Mouse (Mus musculus) subcutaneous adipose tissue, adult 2 months (tissue): Measurements from ENCODE around the gene Ocm. TPM values are rescaled to one million over a fixed set of nuclear protein-coding genes. Genes with fewer than 3 reads are reported as not detected.

Experiments
- polyA plus RNA-seq: library from polyadenylated mRNA; depleted of rRNA; stranded (reverse); fragments of >200 nt; gene quantifications from 2 replicates; pipeline ENCODE4 v1.2.3, GENCODE M21; 2012; ENCODE audit warnings: low replicate concordance; rRNA removed

Ocm gene
- polyA plus RNA-seq: not detected in 2 replicates

DNA sequence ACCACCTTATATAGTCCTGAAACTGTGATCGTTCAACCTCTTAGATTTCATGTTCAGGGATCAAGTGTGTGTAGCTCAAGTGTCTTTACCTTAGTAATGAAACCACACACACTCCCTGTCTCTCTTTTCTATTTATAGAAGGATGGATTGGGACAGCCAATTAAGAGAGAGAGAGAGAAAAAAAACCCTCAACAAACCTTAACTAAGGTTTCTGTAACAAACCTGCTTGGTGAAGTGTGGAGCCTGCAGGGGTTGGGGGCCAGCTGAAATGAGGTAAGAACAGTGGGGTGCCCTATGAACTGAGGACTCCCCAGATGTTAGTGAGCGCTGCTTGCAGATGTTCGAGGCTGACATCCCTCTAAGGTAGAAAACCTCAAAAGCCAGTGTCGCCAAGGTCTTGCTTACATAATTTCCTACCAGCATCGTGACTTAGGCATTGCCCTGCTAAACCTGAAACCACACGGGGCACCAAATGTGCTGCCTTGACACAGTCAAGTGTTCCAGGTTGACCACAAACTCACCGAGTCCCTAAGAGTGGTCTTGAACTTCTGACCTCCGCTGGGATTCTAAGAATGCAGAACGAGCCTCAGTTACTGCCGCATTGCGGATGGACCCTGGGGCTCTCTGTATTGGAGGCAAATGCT lies at the start of gene Ocm:
TSS of gene Ocm (minus strand) at position 51 of the 644 bp plus-strand sequence.

DNA sequence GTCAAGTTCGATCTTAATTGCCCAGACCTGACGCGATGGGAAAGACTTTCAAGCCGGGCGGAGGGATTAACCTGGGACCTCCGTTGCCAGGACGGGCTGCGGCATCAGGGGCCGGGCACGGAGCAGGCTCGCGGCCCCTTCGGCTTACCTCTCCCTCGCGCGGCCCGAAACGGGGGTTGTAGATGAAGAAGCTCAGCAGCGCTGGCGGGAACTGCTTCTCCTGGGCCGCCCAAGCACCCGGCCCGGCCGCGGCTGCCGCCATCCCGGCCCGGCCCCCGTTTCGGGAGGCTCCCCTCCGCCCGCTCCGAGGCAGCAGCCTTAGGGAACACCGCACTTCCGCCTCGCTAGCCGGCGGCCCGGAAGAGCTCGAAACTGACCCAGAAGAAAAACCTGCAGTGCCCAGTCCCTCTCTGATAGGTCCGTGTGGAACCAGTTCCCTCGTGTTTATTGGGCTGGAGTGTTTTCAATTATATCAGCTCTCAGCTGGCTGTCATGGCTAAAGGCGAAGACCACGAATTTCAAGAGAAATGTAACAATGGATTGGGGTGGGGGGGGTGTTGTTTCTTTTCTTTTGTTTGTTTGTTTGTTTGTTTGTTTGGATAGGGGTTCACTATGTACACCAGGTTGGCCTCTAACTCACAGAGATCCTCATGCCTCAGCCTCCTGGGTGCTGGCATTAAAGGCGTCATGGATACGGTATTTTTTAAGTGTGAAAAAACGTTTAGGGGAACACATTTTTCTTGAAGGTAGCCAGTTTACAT lies 11.7 kb downstream of the Ocm start, which contains the start of gene Ccz1:
TSS of gene Ccz1 (minus strand) at position 327 of the 761 bp plus-strand sequence.

Other genes with a start within 250 kb of the Ocm start
- 15.6 and 20.9 TPM in 2 replicates for gene Eif2ak1, start 208.9 kb downstream of the Ocm start, polyA plus RNA-seq
- 0.23 TPM in 1 of 2 replicates, not detected in the other for gene Ankrd61, start 129.0 kb downstream of the Ocm start, polyA plus RNA-seq
- 43.3 and 56.2 TPM in 2 replicates for gene Aimp2, start 116.8 kb downstream of the Ocm start, polyA plus RNA-seq
- 2.6 and 5.1 TPM in 2 replicates for gene Pms2, start 116.7 kb downstream of the Ocm start, polyA plus RNA-seq
- not detected in 2 replicates for gene Gm42421, start 98.5 kb downstream of the Ocm start, polyA plus RNA-seq
- gene Rsph10b, start 93.6 kb downstream of the Ocm start, polyA plus RNA-seq: 0.66 and 0.68 TPM in 2 replicates
- 17.4 and 17.8 TPM in 2 replicates for gene Ccz1, start 11.8 kb downstream of the Ocm start, polyA plus RNA-seq
- 15.7 and 17.4 TPM in 2 replicates for gene Lmtk2, start 73.8 kb upstream of the Ocm start, polyA plus RNA-seq
- gene Bhlha15, start 163.6 kb upstream of the Ocm start, polyA plus RNA-seq: 0.07 and 0.35 TPM in 2 replicates
- gene Tecpr1, start 196.9 kb upstream of the Ocm start, polyA plus RNA-seq: 51.3 and 79.4 TPM in 2 replicates
- gene Bri3, start 217.8 kb upstream of the Ocm start, polyA plus RNA-seq: 103 and 123 TPM in 2 replicates